Comparison of ENCODE assay signal across 8 mouse cellular contexts in the genomic region with DNA sequence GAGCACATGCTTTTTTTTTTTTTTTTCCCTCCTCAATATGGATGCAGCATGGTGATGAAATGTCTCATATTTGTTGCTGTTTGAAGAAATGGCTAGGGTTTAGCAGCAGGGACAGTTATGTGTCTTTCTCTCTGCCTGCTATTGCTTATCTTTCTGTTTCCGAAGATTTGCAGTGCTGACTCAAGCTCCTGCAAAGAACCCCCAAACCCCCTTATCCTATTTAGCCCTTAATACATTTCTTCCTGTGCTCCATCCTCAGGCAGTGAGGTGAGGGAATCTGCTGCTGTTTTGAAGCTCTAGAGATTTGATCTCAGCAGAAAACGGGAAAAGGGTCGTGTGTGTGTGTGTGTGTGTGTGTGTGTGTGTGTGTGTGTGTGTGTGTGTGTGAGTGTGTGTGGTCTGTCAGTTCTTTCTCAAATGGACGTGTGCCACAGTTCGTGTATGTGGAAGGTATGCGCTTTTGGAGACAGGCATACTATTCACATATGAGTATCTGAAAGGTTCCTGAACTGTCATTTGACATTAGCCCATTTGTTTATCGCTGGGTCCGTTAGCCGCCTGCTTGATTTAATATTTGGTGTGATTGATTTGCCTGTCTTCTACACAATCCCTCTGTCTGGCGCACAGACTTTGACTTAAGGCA. TPM values are rescaled to one million over a fixed set of nuclear protein-coding genes. Genes with fewer than 3 reads are reported as not detected.
DNase-seq lines count a peak whose midpoint lies in the region; ATAC-seq and TF ChIP-seq lines count a peak whose summit lies in the region.

No protein-coding gene starts in this region.

- H3K27me3 ChIP-seq in intestine, embryonic 14.5 days (replicated peaks; ENCODE audit: control insufficient read depth, insufficient read depth, low read length), result no peaks in the 10 kb centered on the region
- H3K27me3 ChIP-seq in midbrain, embryonic 11.5 days (ENCODE audit: control insufficient read depth, insufficient read depth, low read length), result no peaks in the 10 kb centered on the region

- 0 out of 2 replicates have a peak, but pooled peaks cover 2% of the 10 kb centered on the region for H3K4me1 ChIP-seq in intestine, embryonic 14.5 days (replicated peaks; ENCODE audit: control insufficient read depth, insufficient read depth, low read length)
- no peaks in the 10 kb centered on the region; the same call in 1 of the 2 replicates for H3K4me1 ChIP-seq in midbrain, embryonic 11.5 days (ENCODE audit: control insufficient read depth, insufficient read depth, low read length)

- TF ChIP-seq CTCF in gastrocnemius, adult 2 months (IDR thresholded peaks at IDR 0.05), result no peak
- TF ChIP-seq CTCF in brain, embryonic 14.5 days (IDR thresholded peaks at IDR 0.05; ENCODE audit: borderline replicate concordance, extremely low read depth, insufficient read depth, insufficient read length), result no peak

- H3K4me2 ChIP-seq in intestine, embryonic 14.5 days (ENCODE audit: low read length), result peak overlapping the region; percentile 61
- H3K4me2 ChIP-seq in midbrain, embryonic 11.5 days, result peak overlapping the region; percentile 68

- H3K9me3 ChIP-seq in intestine, embryonic 14.5 days (ENCODE audit: control insufficient read depth, low read length), result no peaks in the 10 kb centered on the region
- no peaks in the 10 kb centered on the region for H3K9me3 ChIP-seq in midbrain, embryonic 11.5 days (ENCODE audit: control insufficient read depth, low read length)

- no peak overlapping the region for H3K27ac ChIP-seq in gastrocnemius, adult 2 months
- no peak overlapping the region for H3K27ac ChIP-seq in intestine, embryonic 14.5 days (ENCODE audit: low read depth)
- H3K27ac ChIP-seq in midbrain, embryonic 11.5 days (ENCODE audit: low read depth, low read length), result no peak overlapping the region

- intact Hi-C loops in gastrocnemius, adult 2 months (cut with DNase I), result no loop called here

- no peak for TF ChIP-seq POLR2A in brain, embryonic 14.5 days (IDR thresholded peaks at IDR 0.05; ENCODE audit: borderline replicate concordance, extremely low read depth, insufficient read depth, insufficient read length, poor library complexity, severe bottlenecking)

- no peak for DNase-seq in gastrocnemius, adult 2 months
- DNase-seq in gastrocnemius, adult 18-20 months (ENCODE audit: low spot score), result no peak
- DNase-seq in brain, embryonic 14.5 days (ENCODE audit: low read depth), result peak; percentile 63
- no peak for DNase-seq in intestine, embryonic 14.5 days (ENCODE audit: low spot score)
- DNase-seq in midbrain, embryonic 11.5 days (ENCODE audit: low spot score, missing footprints), result peak; percentile 87
- DNase-seq in spleen, adult 12 weeks (ENCODE audit: low spot score), result no peak
- no peak for DNase-seq in lung, adult 18-20 months
- DNase-seq in adrenal gland, adult 18-20 months (ENCODE audit: low spot score in 2 of 2), result no peak

- ATAC-seq in intestine, embryonic 14.5 days (replicated peaks; ENCODE audit: low FRiP score, low TSS enrichment, low read depth), result no peak
- ATAC-seq in midbrain, embryonic 11.5 days (ENCODE audit: low FRiP score), result peak; percentile 18; the same call in 1 of the 2 replicates

- WGBS in intestine, embryonic 14.5 days, result 3% methylated on average over 10 of the region's 10 CpGs
- WGBS in midbrain, embryonic 11.5 days, result 18% methylated on average over 10 of the region's 10 CpGs

- peak overlapping the region; percentile 38; the same call in 1 of the 2 replicates for H3K9ac ChIP-seq in intestine, embryonic 14.5 days (ENCODE audit: low read length)
- H3K9ac ChIP-seq in midbrain, embryonic 11.5 days (ENCODE audit: low read length), result peak overlapping the region; percentile 70

- H3K36me3 ChIP-seq in intestine, embryonic 14.5 days (ENCODE audit: control insufficient read depth, insufficient read depth, low read length), result no peaks in the 10 kb centered on the region
- H3K36me3 ChIP-seq in midbrain, embryonic 11.5 days (ENCODE audit: control insufficient read depth, insufficient read depth, low read length), result no peaks in the 10 kb centered on the region

- peak overlapping the region; percentile 60 for H3K4me3 ChIP-seq in gastrocnemius, adult 2 months
- peak overlapping the region; percentile 45 for H3K4me3 ChIP-seq in intestine, embryonic 14.5 days (ENCODE audit: low read depth, low read length)
- peak overlapping the region; percentile 43 for H3K4me3 ChIP-seq in midbrain, embryonic 11.5 days (ENCODE audit: low read depth, low read length)

RNA-seq across cellular contexts. Expression of a gene that starts 0.7 kb away (rescaled TPM):
- total RNA-seq in gastrocnemius, adult 2 months (2021), result 1 to 10 TPM in 1 of 2 experiments, under 1 TPM in 1; 0.20 to 1.2 TPM
- total RNA-seq in gastrocnemius, adult 18-20 months (2021), result 1 to 10 TPM in 1 of 2 experiments, under 1 TPM in 1; 0.14 to 1.0 TPM
- 16.8 and 21.1 TPM in 2 replicates for polyA plus RNA-seq in brain, embryonic 14.5 days (2012; rRNA removed)
- 1.7 and 2.4 TPM in 2 replicates for polyA plus RNA-seq in intestine, embryonic 14.5 days (2014; fragmentation: Nextera tagmentation; extraction: Ambion mirVana)
- 0.63 and 0.65 TPM in 2 replicates for polyA plus RNA-seq in midbrain, embryonic 11.5 days (2014; fragmentation: Nextera tagmentation; extraction: Ambion mirVana)
- 1 to 10 TPM; 3.9 to 4.5 TPM for total RNA-seq in adrenal gland, adult 18-20 months (2021)

Comparison
In these comparisons a context has a peak if more than half of its experiments do, and no peak if none do; other contexts are left out.
1. DNase-seq: peak in brain, embryonic 14.5 days (single experiment) and midbrain, embryonic 11.5 days (single experiment); none in gastrocnemius, adult 2 months (single experiment), gastrocnemius, adult 18-20 months (single experiment), intestine, embryonic 14.5 days (single experiment), spleen, adult 12 weeks (single experiment), lung, adult 18-20 months (0 of 2) and adrenal gland, adult 18-20 months (0 of 2).
2. Peak in every context shown above with its lines, with median percentiles within 50 percentile points of each other: H3K4me3 ChIP-seq.